Mouse (Mus musculus) C2C12 (cell line): Measurements from ENCODE around the gene Siglece.

ENCODE experiments used
- CEBPB ChIP-seq: IDR thresholded peaks from one replicate; pipeline ENCODE4 v1.6.1; 2011; ENCODE audit warnings: low read depth, mild to moderate bottlenecking, control low read depth, moderate library complexity
- CTCF ChIP-seq: IDR thresholded peaks from one replicate; pipeline ENCODE4 v1.5.1; 2011; ENCODE audit not compliant: control insufficient read depth, insufficient read depth, insufficient read length
- MAX ChIP-seq: IDR thresholded peaks from one replicate; pipeline ENCODE4 v1.6.1; 2011; ENCODE audit warnings: mild to moderate bottlenecking, control low read depth
- MYOG ChIP-seq: IDR thresholded peaks from one replicate; pipeline ENCODE4 v1.6.1; 2011; ENCODE audit not compliant: control insufficient read depth, insufficient read length; ENCODE audit errors: extremely low read depth
- USF1 ChIP-seq: IDR thresholded peaks from one replicate; pipeline ENCODE4 v1.6.1; 2011; ENCODE audit warnings: low read depth, mild to moderate bottlenecking, control low read depth, moderate library complexity

DNA sequence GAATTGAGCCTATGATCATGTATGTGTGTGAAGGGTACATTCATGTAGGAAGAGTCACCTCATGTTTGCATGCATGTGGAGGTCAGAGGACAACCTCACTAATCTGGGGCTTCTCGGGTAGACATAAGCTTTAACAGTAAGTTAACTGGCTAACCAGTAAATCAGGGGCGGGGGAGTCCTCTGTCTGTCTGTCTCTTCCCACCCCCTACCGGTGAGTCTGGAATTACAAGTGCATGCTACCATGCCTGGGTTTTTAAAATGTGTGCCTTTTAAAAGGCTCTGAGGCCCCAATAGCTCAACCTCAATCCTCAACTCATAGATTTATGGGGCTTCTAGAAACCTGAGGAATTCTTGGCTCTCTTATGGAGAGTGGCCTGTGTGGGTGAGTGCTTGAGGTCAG is 8.6 kb upstream of the Siglece start:
- no peak for TF ChIP-seq CTCF
- TF ChIP-seq MYOG: no peak
- TF ChIP-seq USF1: no peak
- TF ChIP-seq MAX: no peak
- TF ChIP-seq CEBPB: no peak
